ENCODE assay signal across 13 mouse cellular contexts in the genomic region with DNA sequence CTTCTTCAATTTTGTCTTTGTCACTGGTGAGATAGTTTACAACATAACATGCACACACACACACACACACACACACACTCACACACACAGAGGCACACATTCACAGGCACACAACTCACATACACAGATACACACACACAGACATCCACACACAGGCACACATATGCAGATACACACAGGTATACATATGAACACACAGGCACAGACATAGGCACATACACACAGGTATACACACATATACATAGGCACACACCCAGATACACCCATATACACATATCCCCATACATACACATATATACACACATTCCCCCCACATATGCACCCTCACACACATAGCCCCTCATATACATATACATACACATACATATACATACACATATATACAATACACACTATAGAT. TPM values are rescaled to one million over a fixed set of nuclear protein-coding genes. Genes with fewer than 3 reads are reported as not detected.
DNase-seq lines count a peak whose midpoint lies in the region; ATAC-seq and TF ChIP-seq lines count a peak whose summit lies in the region.
"Had no signal": no experiment of that assay in that cellular context is flagged by ENCODE, and none has a peak within 500 bp of the region (broad histone marks: within the 10 kb centered on the region; RNA-seq: fewer than 3 reads in every experiment).

No protein-coding gene starts in this region.

- H3K4me1 ChIP-seq in kidney, embryonic 14.5 days (ENCODE audit: control insufficient read depth, insufficient read depth, low read length), result peaks cover 8% of the 10 kb centered on the region; the same call in 1 of the 2 replicates
- H3K4me1 ChIP-seq in embryonic facial prominence, embryonic 14.5 days (ENCODE audit: control insufficient read depth, insufficient read depth, low read length), result peaks cover 5% of the 10 kb centered on the region; the same call in 1 of the 2 replicates
- no peaks in the 10 kb centered on the region; the same call in 1 of the 2 replicates for H3K4me1 ChIP-seq in hindbrain, embryonic 16.5 days (ENCODE audit: control insufficient read depth, insufficient read depth, low read depth, low read length)

- H3K27ac ChIP-seq in kidney, embryonic 14.5 days (ENCODE audit: low read depth, low read length), result no peak overlapping the region
- 0 out of 2 replicates have a peak overlapping the region, but pooled peaks have one; percentile 15 for H3K27ac ChIP-seq in embryonic facial prominence, embryonic 14.5 days (replicated peaks; ENCODE audit: low read depth, low read length)
- no peak overlapping the region for H3K27ac ChIP-seq in hindbrain, embryonic 16.5 days (ENCODE audit: low read depth, low read length)

- H3K27me3 ChIP-seq in kidney, embryonic 14.5 days (ENCODE audit: control insufficient read depth, insufficient read depth, low read length), result no peaks in the 10 kb centered on the region
- no peaks in the 10 kb centered on the region for H3K27me3 ChIP-seq in embryonic facial prominence, embryonic 14.5 days (replicated peaks; ENCODE audit: control insufficient read depth, insufficient read depth, low read length)
- no peaks in the 10 kb centered on the region for H3K27me3 ChIP-seq in hindbrain, embryonic 16.5 days (replicated peaks; ENCODE audit: control insufficient read depth, insufficient read depth, low read length)
- H3K27me3 ChIP-seq in myocyte (ENCODE audit: control insufficient read depth, insufficient read depth, insufficient read length), result no peaks in the 10 kb centered on the region
- H3K27me3 ChIP-seq: Patski had no signal

- peaks cover 6% of the 10 kb centered on the region; the same call in 1 of the 2 replicates for H3K36me3 ChIP-seq in kidney, embryonic 14.5 days (ENCODE audit: control insufficient read depth, insufficient read depth, low read length)
- H3K36me3 ChIP-seq in embryonic facial prominence, embryonic 14.5 days (ENCODE audit: control insufficient read depth, insufficient read depth, low read length), result peaks cover 16% of the 10 kb centered on the region
- no peaks in the 10 kb centered on the region for H3K36me3 ChIP-seq in hindbrain, embryonic 16.5 days (ENCODE audit: control insufficient read depth, insufficient read depth, low read length)
- H3K36me3 ChIP-seq in myocyte (ENCODE audit: control insufficient read depth, insufficient read depth), result no peaks in the 10 kb centered on the region

- H3K4me2 ChIP-seq in kidney, embryonic 14.5 days (replicated peaks; ENCODE audit: low read depth, low read length), result no peak overlapping the region
- peak overlapping the region; percentile 60 for H3K4me2 ChIP-seq in embryonic facial prominence, embryonic 14.5 days (ENCODE audit: low read depth, low read length)
- peak overlapping the region; percentile 57 for H3K4me2 ChIP-seq in hindbrain, embryonic 16.5 days (ENCODE audit: low read length)
- H3K4me2 ChIP-seq in myocyte (ENCODE audit: low read depth), result peak overlapping the region; percentile 91

- no peaks in the 10 kb centered on the region for H3K9me3 ChIP-seq in kidney, embryonic 14.5 days (ENCODE audit: control insufficient read depth, low read length)
- no peaks in the 10 kb centered on the region for H3K9me3 ChIP-seq in embryonic facial prominence, embryonic 14.5 days (ENCODE audit: control insufficient read depth, low read length)
- no peaks in the 10 kb centered on the region for H3K9me3 ChIP-seq in hindbrain, embryonic 16.5 days (ENCODE audit: control insufficient read depth, low read length)

- H3K79me2 ChIP-seq in myocyte (ENCODE audit: control insufficient read depth, insufficient read depth), result peaks cover 29% of the 10 kb centered on the region

- no peak overlapping the region for H3K9ac ChIP-seq in kidney, embryonic 14.5 days (ENCODE audit: low read depth, low read length)
- H3K9ac ChIP-seq in embryonic facial prominence, embryonic 14.5 days (ENCODE audit: low read depth, low read length), result no peak overlapping the region
- no peak overlapping the region for H3K9ac ChIP-seq in hindbrain, embryonic 16.5 days (ENCODE audit: low read depth, low read length)

- no peak for DNase-seq in kidney, adult 9 months
- DNase-seq in embryonic facial prominence, embryonic 14.5 days (ENCODE audit: low spot score), result no peak
- DNase-seq in urinary bladder, adult 18-20 months (ENCODE audit: low spot score in 2 of 2), result no peak
- DNase-seq in thymus, postnatal 0 days (ENCODE audit: low spot score), result no peak
- DNase-seq in urinary bladder, postnatal 25 days (ENCODE audit: low spot score), result no peak
- DNase-seq: adrenal gland, postnatal 25 days; cerebellum, adult 9-11 months had no signal

- TF ChIP-seq POLR2A in myocyte (IDR thresholded peaks at IDR 0.05; ENCODE audit: insufficient read length, low read depth), result no peak

- H3ac ChIP-seq in myocyte (ENCODE audit: control insufficient read depth, insufficient read length), result no peak overlapping the region

- peak; percentile 36; the same call in 1 of the 2 replicates for ATAC-seq in kidney, embryonic 14.5 days (ENCODE audit: low FRiP score, low TSS enrichment)
- peak; percentile 30 for ATAC-seq in embryonic facial prominence, embryonic 14.5 days (ENCODE audit: low read depth)
- ATAC-seq in hindbrain, embryonic 16.5 days, result peak; percentile 67

- no peak overlapping the region for H3K4me3 ChIP-seq in kidney, embryonic 14.5 days (ENCODE audit: low read length)
- H3K4me3 ChIP-seq in embryonic facial prominence, embryonic 14.5 days (ENCODE audit: low read depth, low read length), result no peak overlapping the region; the same call in 1 of the 2 replicates
- no peak overlapping the region for H3K4me3 ChIP-seq in hindbrain, embryonic 16.5 days (ENCODE audit: low read length)
- peak overlapping the region; percentile 51 for H3K4me3 ChIP-seq in myocyte

TF ChIP-seq in myocyte, 11 proteins besides CTCF, POLR2A, EP300 and RAD21:
- TF ChIP-seq CEBPB (IDR thresholded peaks at IDR 0.05; ENCODE audit: insufficient read depth, poor library complexity, severe bottlenecking) (no peak), MYOD1 (IDR thresholded peaks at IDR 0.05; ENCODE audit: control insufficient read depth in 1 of 3, insufficient read length in 2 of 3, low read depth in 2 of 3) (no peak), TCF3 (IDR thresholded peaks at IDR 0.05; ENCODE audit: insufficient read length, low read depth) (no peak), MAX (IDR thresholded peaks at IDR 0.05; ENCODE audit: low read depth) (no peak), TCF12 (IDR thresholded peaks at IDR 0.05; ENCODE audit: insufficient read depth, poor library complexity, severe bottlenecking) (no peak), POLR2AphosphoS2 (IDR thresholded peaks at IDR 0.05; ENCODE audit: insufficient read length, low read depth) (no peak), E2F4 (IDR thresholded peaks at IDR 0.05; ENCODE audit: insufficient read depth) (no peak), USF1 (IDR thresholded peaks at IDR 0.05; ENCODE audit: low read depth) (no peak), REST (IDR thresholded peaks at IDR 0.05; ENCODE audit: insufficient read depth, insufficient read length) (no peak), SRF (IDR thresholded peaks at IDR 0.05; ENCODE audit: control insufficient read depth, insufficient read length, low read depth) (no peak), MYOG (IDR thresholded peaks at IDR 0.05; ENCODE audit: control insufficient read depth in 1 of 3, insufficient read depth in 1 of 3, insufficient read length in 2 of 3, low read depth in 2 of 3) (no peak)

RNA-seq across cellular contexts. Expression of gene Gpx8, which starts 0.8 kb away (rescaled TPM):
- 142 and 204 TPM in 2 replicates for polyA plus RNA-seq in kidney, embryonic 14.5 days (2014; fragmentation: Nextera tagmentation; extraction: Ambion mirVana)
- 210 and 222 TPM in 2 replicates for polyA plus RNA-seq in embryonic facial prominence, embryonic 14.5 days (2014; fragmentation: Nextera tagmentation; extraction: Ambion mirVana)
- polyA plus RNA-seq in hindbrain, embryonic 16.5 days (2015; fragmentation: Nextera tagmentation; extraction: Ambion mirVana), result 60.3 and 64.8 TPM in 2 replicates
- polyA plus RNA-seq in myocyte (2012; fragmentation: generic; extraction: Trizol), result 68.8 TPM
- polyA plus RNA-seq in thymus, postnatal 0 days (2015; fragmentation: Nextera tagmentation; extraction: Ambion mirVana), result 20.6 and 22.4 TPM in 2 replicates

RNA-seq across cellular contexts. Expression of gene Cdc20b, which starts 12.1 kb away (rescaled TPM):
- not detected in 2 replicates for polyA plus RNA-seq in kidney, embryonic 14.5 days (2014; fragmentation: Nextera tagmentation; extraction: Ambion mirVana)
- 0.46 and 2.0 TPM in 2 replicates for polyA plus RNA-seq in embryonic facial prominence, embryonic 14.5 days (2014; fragmentation: Nextera tagmentation; extraction: Ambion mirVana)
- polyA plus RNA-seq in hindbrain, embryonic 16.5 days (2015; fragmentation: Nextera tagmentation; extraction: Ambion mirVana), result 0.56 and 0.86 TPM in 2 replicates
- polyA plus RNA-seq in myocyte (2012; fragmentation: generic; extraction: Trizol), result not detected
- polyA plus RNA-seq in thymus, postnatal 0 days (2015; fragmentation: Nextera tagmentation; extraction: Ambion mirVana), result 0.21 and 0.22 TPM in 2 replicates
- polyA plus RNA-seq: gonadal fat pad, adult 2 months; limb, embryonic 14.5 days; Patski had no signal

RNA-seq across cellular contexts. Expression of gene Mcidas, which starts 53.4 kb away (rescaled TPM):
- not detected in 2 replicates for polyA plus RNA-seq in kidney, embryonic 14.5 days (2014; fragmentation: Nextera tagmentation; extraction: Ambion mirVana)
- 1.8 and 4.1 TPM in 2 replicates for polyA plus RNA-seq in embryonic facial prominence, embryonic 14.5 days (2014; fragmentation: Nextera tagmentation; extraction: Ambion mirVana)
- 0.55 and 0.62 TPM in 2 replicates for polyA plus RNA-seq in hindbrain, embryonic 16.5 days (2015; fragmentation: Nextera tagmentation; extraction: Ambion mirVana)
- not detected for polyA plus RNA-seq in myocyte (2012; fragmentation: generic; extraction: Trizol)
- polyA plus RNA-seq in thymus, postnatal 0 days (2015; fragmentation: Nextera tagmentation; extraction: Ambion mirVana), result 0.20 and 0.28 TPM in 2 replicates
- polyA plus RNA-seq: limb, embryonic 14.5 days had no signal

RNA-seq across cellular contexts. Expression of gene Gzma, which starts 53.8 kb away (rescaled TPM):
- polyA plus RNA-seq in kidney, embryonic 14.5 days (2014; fragmentation: Nextera tagmentation; extraction: Ambion mirVana), result not detected in 2 replicates
- polyA plus RNA-seq in embryonic facial prominence, embryonic 14.5 days (2014; fragmentation: Nextera tagmentation; extraction: Ambion mirVana), result 0.46 TPM in 1 of 2 replicates, not detected in the other
- 0.18 TPM in 1 of 2 replicates, not detected in the other for polyA plus RNA-seq in hindbrain, embryonic 16.5 days (2015; fragmentation: Nextera tagmentation; extraction: Ambion mirVana)
- not detected for polyA plus RNA-seq in myocyte (2012; fragmentation: generic; extraction: Trizol)
- 334 and 382 TPM in 2 replicates for polyA plus RNA-seq in thymus, postnatal 0 days (2015; fragmentation: Nextera tagmentation; extraction: Ambion mirVana)
- polyA plus RNA-seq: Patski had no signal

RNA-seq across cellular contexts. Expression of gene Ccno, which starts 59.4 kb away (rescaled TPM):
- 0.17 and 0.55 TPM in 2 replicates for polyA plus RNA-seq in kidney, embryonic 14.5 days (2014; fragmentation: Nextera tagmentation; extraction: Ambion mirVana)
- 4.1 and 9.0 TPM in 2 replicates for polyA plus RNA-seq in embryonic facial prominence, embryonic 14.5 days (2014; fragmentation: Nextera tagmentation; extraction: Ambion mirVana)
- 0.98 and 1.2 TPM in 2 replicates for polyA plus RNA-seq in hindbrain, embryonic 16.5 days (2015; fragmentation: Nextera tagmentation; extraction: Ambion mirVana)
- polyA plus RNA-seq in myocyte (2012; fragmentation: generic; extraction: Trizol), result 1.4 TPM
- polyA plus RNA-seq in thymus, postnatal 0 days (2015; fragmentation: Nextera tagmentation; extraction: Ambion mirVana), result 1.2 TPM in 2 replicates
